Mouse (Mus musculus) CH12.LX (cell line): ENCODE data around the gene Dgka. TPM values are rescaled to one million over a fixed set of nuclear protein-coding genes. Genes with fewer than 3 reads are reported as not detected.

ENCODE experiments used
- DNase-seq: peaks from one replicate; pipeline ENCODE4 v3.0.0-alpha.2; 2013; ENCODE audit errors: extremely low read depth
- H3K27ac ChIP-seq: 2 replicates; pipeline ENCODE4 v1.5.1; 2012; ENCODE audit warnings: low read depth, mild to moderate bottlenecking, control low read depth, moderate library complexity; ENCODE audit not compliant: insufficient read depth
- H3K27me3 ChIP-seq: replicated peaks from 2 replicates; pipeline ENCODE3; 2012; ENCODE audit warnings: inconsistent platforms
- H3K36me3 ChIP-seq, 2 experiments: replicated peaks in 1 of 2; 2 replicates each; pipeline versions ENCODE3 to v1.6.1; 2012; ENCODE audit warnings: inconsistent platforms in 1 of 2, low read length in 1 of 2, mild to moderate bottlenecking in 1 of 2, mixed read lengths in 1 of 2, moderate library complexity in 1 of 2; ENCODE audit not compliant: control insufficient read depth in 1 of 2, insufficient read depth in 1 of 2
- H3K4me1 ChIP-seq, 2 experiments: 2 replicates each; pipeline ENCODE4 v1.6.1; 2012; ENCODE audit warnings: inconsistent platforms in 1 of 2, moderate library complexity in 1 of 2; ENCODE audit not compliant: insufficient read depth in 2 of 2, control insufficient read depth in 1 of 2
- H3K4me2 ChIP-seq: 2 replicates; pipeline ENCODE4 v1.6.1; 2012; ENCODE audit warnings: low read depth, mild to moderate bottlenecking, control low read depth; ENCODE audit not compliant: poor library complexity, insufficient read depth, severe bottlenecking
- H3K4me3 ChIP-seq, 3 experiments: fragments of 150-350 bp in 1 of 3; sonication (generic) in 1 of 3; replicated peaks in 1 of 3; 2 replicates each; pipeline versions ENCODE3 to v1.5.1; 2011 to 2012; ENCODE audit warnings: low read depth in 2 of 3, low read length in 2 of 3, mild to moderate bottlenecking in 2 of 3, moderate library complexity in 2 of 3, control low read depth in 1 of 3, improper control_type of control experiment in 1 of 3, inconsistent platforms in 1 of 3, mixed read lengths in 1 of 3; ENCODE audit not compliant: poor library complexity in 1 of 3
- H3K79me2 ChIP-seq: replicated peaks from 2 replicates; pipeline ENCODE4 v1.6.1; 2012; ENCODE audit warnings: mild to moderate bottlenecking, moderate library complexity; ENCODE audit not compliant: control insufficient read depth, poor library complexity, insufficient read depth, severe bottlenecking; ENCODE audit errors: extremely low read depth
- H3K9ac ChIP-seq: 2 replicates; pipeline ENCODE4 v1.6.1; 2012; ENCODE audit warnings: low read depth, mild to moderate bottlenecking, control low read depth, moderate library complexity; ENCODE audit not compliant: insufficient read depth
- H3K9me3 ChIP-seq: replicated peaks from 2 replicates; pipeline ENCODE3; 2012; ENCODE audit warnings: low read length, inconsistent platforms, mixed read lengths
- BHLHE40 ChIP-seq: IDR thresholded peaks from 2 replicates; pipeline ENCODE4 v1.6.1; 2011; ENCODE audit warnings: mild to moderate bottlenecking, low read depth, low read length, improper control_type of control experiment
- CHD1 ChIP-seq: IDR thresholded peaks from 2 replicates; pipeline ENCODE4 v1.6.1; 2012; ENCODE audit warnings: low read depth, low read length, improper control_type of control experiment, inconsistent platforms
- CHD2 ChIP-seq: IDR thresholded peaks from 2 replicates; pipeline ENCODE4 v1.6.1; 2011; ENCODE audit warnings: low read length, improper control_type of control experiment
- E2F4 ChIP-seq: IDR thresholded peaks from 2 replicates; pipeline ENCODE4 v1.6.1; 2011; ENCODE audit warnings: low read depth, low read length, improper control_type of control experiment; ENCODE audit not compliant: insufficient replicate concordance
- ETS1 ChIP-seq: conservative IDR thresholded peaks from 2 replicates; pipeline ENCODE4 v1.6.1; 2012; ENCODE audit warnings: low read depth, mild to moderate bottlenecking, inconsistent platforms, low read length, improper control_type of control experiment, moderate library complexity
- HCFC1 ChIP-seq: IDR thresholded peaks from 2 replicates; pipeline ENCODE4 v1.6.1; 2012; ENCODE audit warnings: low read depth, mild to moderate bottlenecking, inconsistent platforms, low read length, improper control_type of control experiment
- MAX ChIP-seq: IDR thresholded peaks from 2 replicates; pipeline ENCODE4 v1.6.1; 2011; ENCODE audit warnings: low read length, improper control_type of control experiment
- MAZ ChIP-seq: IDR thresholded peaks from 2 replicates; pipeline ENCODE4 v1.6.1; 2012; ENCODE audit warnings: low read depth, mild to moderate bottlenecking, inconsistent platforms, low read length, improper control_type of control experiment, moderate library complexity
- MEF2A ChIP-seq: IDR thresholded peaks from 2 replicates; pipeline ENCODE4 v1.6.1; 2014; ENCODE audit warnings: low read depth, mild to moderate bottlenecking, inconsistent platforms, low read length, improper control_type of control experiment, borderline replicate concordance
- MXI1 ChIP-seq: IDR thresholded peaks from 2 replicates; pipeline ENCODE4 v1.6.1; 2011; ENCODE audit warnings: mild to moderate bottlenecking, low read depth, low read length, improper control_type of control experiment
- MYC ChIP-seq: IDR thresholded peaks from 2 replicates; pipeline ENCODE4 v1.6.1; 2011; ENCODE audit warnings: low read depth, mild to moderate bottlenecking, improper control_type of control experiment, low read length
- NELFE ChIP-seq: IDR thresholded peaks from 2 replicates; pipeline ENCODE4 v1.6.1; 2011; ENCODE audit warnings: low read depth, low read length, improper control_type of control experiment
- POLR2AphosphoS2 ChIP-seq: IDR thresholded peaks from 2 replicates; pipeline ENCODE4 v1.6.1; 2011; ENCODE audit warnings: low read depth, low read length, improper control_type of control experiment
- SIN3A ChIP-seq: IDR thresholded peaks from 2 replicates; pipeline ENCODE4 v1.6.1; 2012; ENCODE audit warnings: low read length, improper control_type of control experiment, inconsistent platforms
- SMC3 ChIP-seq: IDR thresholded peaks from 2 replicates; pipeline ENCODE4 v1.6.1; 2011; ENCODE audit warnings: low read depth, low read length, improper control_type of control experiment
- TBP ChIP-seq: conservative IDR thresholded peaks from 2 replicates; pipeline ENCODE4 v1.6.1; 2011; ENCODE audit warnings: low read depth, low read length, improper control_type of control experiment
- USF1 ChIP-seq: IDR thresholded peaks from 2 replicates; pipeline ENCODE4 v1.6.1; 2014; ENCODE audit warnings: low read depth, mild to moderate bottlenecking, inconsistent platforms, low read length, improper control_type of control experiment
- USF2 ChIP-seq: conservative IDR thresholded peaks from 2 replicates; pipeline ENCODE4 v1.6.1; 2011; ENCODE audit warnings: low read depth, low read length, improper control_type of control experiment
- ZMIZ1 ChIP-seq: IDR thresholded peaks from 2 replicates; pipeline ENCODE4 v1.6.1; 2012; ENCODE audit warnings: low read depth, mild to moderate bottlenecking, inconsistent platforms, low read length, improper control_type of control experiment
- ZNF384 ChIP-seq: IDR thresholded peaks from 2 replicates; pipeline ENCODE4 v1.6.1; 2012; ENCODE audit warnings: low read depth, low read length, improper control_type of control experiment, inconsistent platforms
- dilution Hi-C: fragments of 300-500 bp; cut with MboI; formaldehyde crosslinking; loops from 2 replicates; pipeline ENCODE4 v1.14.3; 2020; ENCODE audit warnings: low sequenced_read_pairs; ENCODE audit not compliant: extremely low pct_unique_long_range_greater_than_20kb, extremely low pct_ligation_motif_present
- in situ Hi-C: fragments of 300-500 bp; cut with MboI; formaldehyde crosslinking; loops from 3 replicates; pipeline ENCODE4 v1.14.3; 2019; ENCODE audit warnings: low sequenced_read_pairs, low pct_ligation_motif_present, low pct_unique_long_range_greater_than_20kb, mixed read lengths
- polyA plus RNA-seq: library from polyadenylated mRNA; unstranded; fragments of >175 nt; gene quantifications from 2 replicates; pipeline ENCODE4 v1.2.1, GENCODE M21; 2012; ENCODE audit warnings: low read depth; ENCODE audit not compliant: insufficient read length
- total RNA-seq, 2 experiments: library from RNA; depleted of rRNA; stranded (reverse); fragments of 300-350 nt in 1 of 2; fragments of >200 nt in 1 of 2; gene quantifications; 2 replicates each; pipeline ENCODE4 v1.2.3; 2012 to 2014

Dgka gene
- total and polyA plus RNA-seq, 3 experiments = 3.4 to 9.0 (median 6.6) TPM

DNA sequence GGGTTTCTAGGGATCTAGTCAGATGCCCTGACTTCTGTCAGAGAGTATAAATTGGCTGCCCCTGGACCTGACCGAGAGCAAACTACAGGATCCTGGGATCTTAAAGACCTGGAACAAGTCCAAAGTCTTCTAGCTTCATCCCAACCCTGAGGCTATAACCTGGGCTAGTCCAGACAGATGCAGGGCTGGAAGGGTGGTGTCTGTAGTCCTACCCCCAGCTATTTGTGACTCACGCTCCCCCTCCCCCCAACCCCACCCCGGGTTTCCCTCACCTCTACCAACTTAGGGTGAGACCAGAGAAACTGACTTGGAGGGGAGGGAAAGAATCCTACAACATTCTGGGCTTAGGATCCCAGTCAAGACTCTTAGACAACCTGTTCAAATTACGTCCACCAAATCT lies 2.0 kb downstream of the Dgka start:
- H3K27me3 ChIP-seq = peaks cover 3% of the 10 kb centered on the region
- in situ Hi-C loops = no loop called here
- no peaks in the 10 kb centered on the region for H3K36me3 ChIP-seq
- H3K4me1 ChIP-seq = peaks cover 5 to 32% of the 10 kb centered on the region in 2 experiments
- no peak overlapping the region for H3K27ac ChIP-seq
- H3K4me3 ChIP-seq = peak overlapping the region in 2 of 3 experiments; percentile 83 to 84
- dilution Hi-C loops = no loop called here
- TF ChIP-seq MAX (no peak), MEF2A (no peak), TBP (no peak), CHD2 (no peak), HCFC1 (no peak), MAZ (no peak)
- TF ChIP-seq, all 38 proteins: peak for 0
- 0 out of 2 replicates have a peak, but pooled peaks cover 3% of the 10 kb centered on the region for H3K79me2 ChIP-seq
- DNase-seq = no peak
- peak overlapping the region; percentile 74 for H3K4me2 ChIP-seq
- H3K9me3 ChIP-seq = no peaks in the 10 kb centered on the region
- H3K9ac ChIP-seq = 0 out of 2 replicates have a peak overlapping the region, but pooled peaks have one; percentile 50

GRCm38 (mm10) chr10:128740296-128740695 lies 4.4 kb downstream of the Dgka start:
- dilution Hi-C loops = no loop called here
- no peak overlapping the region for H3K4me3 ChIP-seq

GRCm38 (mm10) chr10:128737435-128737834 lies 7.2 kb downstream of the Dgka start:
- Histone ChIP-seq H3K9ac (no peak overlapping the region), H3K4me3 (peak overlapping the region; percentile 6 to 30 (median 15)), H3K79me2 (no peaks in the 10 kb centered on the region), H3K9me3 (peaks cover 11% of the 10 kb centered on the region), H3K4me2 (peak overlapping the region; percentile 39), H3K4me1 (peaks cover 6 to 20% of the 10 kb centered on the region in 2 experiments; a peak in 3 of 4 replicates), H3K36me3 (peaks cover 17 to 19% of the 10 kb centered on the region in 2 experiments), H3K27ac (no peak overlapping the region), H3K27me3 (no peaks in the 10 kb centered on the region)
- in situ Hi-C loops (no loop called here), dilution Hi-C loops (no loop called here)
- TF ChIP-seq ZMIZ1 = no peak
- TF ChIP-seq BHLHE40 = peak; percentile 66
- peak; percentile 61 for TF ChIP-seq USF2
- peak; percentile 80 for TF ChIP-seq MXI1
- TF ChIP-seq MYC = 0 out of 2 replicates have a peak, but pooled peaks have one; percentile 21
- no peak for TF ChIP-seq E2F4
- TF ChIP-seq SIN3A = peak; percentile 29; the same call in 1 of the 2 replicates
- peak; percentile 62; the same call in 1 of the 2 replicates for TF ChIP-seq MAX
- no peak for TF ChIP-seq ZNF384
- TF ChIP-seq USF1 = peak; percentile 82
- DNase-seq = peak; percentile 62

More at GRCm38 (mm10) chr10:128740296-128740695, 4.4 kb downstream of the Dgka start:
- peaks cover 6 to 38% of the 10 kb centered on the region in 2 experiments; a peak in 3 of 4 replicates for H3K4me1 ChIP-seq
- in situ Hi-C loops = no loop called here
- TF ChIP-seq ETS1 = no peak
- no peak for TF ChIP-seq SMC3
- no peak for TF ChIP-seq NELFE
- no peak for TF ChIP-seq SIN3A
- no peak for TF ChIP-seq MEF2A
- no peak for TF ChIP-seq CHD1
- no peak for TF ChIP-seq POLR2AphosphoS2
- TF ChIP-seq MYC = no peak
- peaks cover 3% of the 10 kb centered on the region for H3K27me3 ChIP-seq
- H3K36me3 ChIP-seq = peaks cover 0 to 3% of the 10 kb centered on the region in 2 experiments
- H3K4me2 ChIP-seq = no peak overlapping the region
- 0 out of 2 replicates have a peak, but pooled peaks cover 1% of the 10 kb centered on the region for H3K79me2 ChIP-seq
- H3K27ac ChIP-seq = no peak overlapping the region
- no peak for DNase-seq
- no peaks in the 10 kb centered on the region for H3K9me3 ChIP-seq
- no peak overlapping the region for H3K9ac ChIP-seq
